Mouse (Mus musculus) frontal cortex, adult 2 months (tissue): ENCODE measurements around the gene Fam178b. TPM values are rescaled to one million over a fixed set of nuclear protein-coding genes. Genes with fewer than 3 reads are reported as not detected.
A peak's percentile ranks its signal among the peaks of the same experiment; 100 is the strongest.

Source experiments
- DNase-seq, 2 experiments: peaks; one replicate each; pipeline ENCODE4 v3.0.0; 2022; ENCODE audit warnings: low spot score in 1 of 2; ENCODE audit errors: extremely low spot score in 1 of 2
- polyA plus RNA-seq: library from polyadenylated mRNA; depleted of rRNA; stranded (reverse); fragments of >200 nt; gene quantifications from 2 replicates; pipeline ENCODE4 v1.2.3, GENCODE M21; 2012; rRNA removed

The Fam178b gene
- polyA plus RNA-seq, 1 experiment: 0.58 TPM

GRCm38 (mm10) chr1:36529274-36529673 is 153.7 kb downstream of the Fam178b start:
- no peak for DNase-seq

DNA sequence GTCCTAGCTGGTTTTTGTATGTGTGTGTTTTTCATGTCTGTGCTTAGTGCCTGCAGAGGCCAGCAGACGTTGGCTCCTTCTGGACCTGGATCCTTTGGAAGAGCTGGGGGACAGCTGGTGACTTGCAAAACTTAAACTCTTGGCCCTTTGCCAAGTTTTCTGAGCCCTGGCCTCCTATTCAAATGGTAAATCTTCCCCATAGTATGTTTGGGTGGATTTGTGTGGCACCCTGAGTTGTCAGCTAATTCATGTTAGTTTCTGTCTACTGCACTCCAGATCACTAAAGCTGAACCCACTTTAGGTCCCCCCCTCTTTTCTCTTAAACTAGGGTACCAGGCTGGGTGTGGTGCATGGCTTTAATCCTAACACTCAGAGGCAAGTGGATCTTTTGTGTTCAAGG is 154.6 kb downstream of the Fam178b start:
- peak in 1 of 2 experiments; percentile 19 for DNase-seq

GRCm38 (mm10) chr1:36526903-36527302 is 156.1 kb downstream of the Fam178b start:
- DNase-seq: no peak

GRCm38 (mm10) chr1:36525774-36526173 is 157.2 kb downstream of the Fam178b start:
- DNase-seq: no peak

DNA sequence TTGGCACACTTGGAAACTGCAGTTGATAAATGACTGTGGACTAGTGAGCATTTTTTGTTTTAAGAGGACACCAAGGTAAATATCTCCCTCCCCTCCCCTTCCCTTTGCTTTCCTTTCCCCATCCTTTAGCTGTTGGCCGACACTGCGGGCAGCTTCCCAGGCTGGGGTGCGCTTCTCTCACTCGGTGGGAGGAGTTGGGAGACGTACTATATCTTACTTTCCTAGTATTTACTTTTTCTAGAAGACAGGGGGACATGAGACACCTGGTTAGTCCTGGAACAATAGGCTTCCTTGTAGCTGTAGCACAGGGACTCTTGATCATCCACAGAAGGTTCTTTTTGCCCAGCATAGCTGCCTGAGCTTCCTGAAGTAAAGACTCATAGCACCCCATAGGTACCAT is 158.9 kb downstream of the Fam178b start:
- DNase-seq: no peak

GRCm38 (mm10) chr1:36523332-36524013 is 159.5 kb downstream of the Fam178b start:
- no peak for DNase-seq

DNA sequence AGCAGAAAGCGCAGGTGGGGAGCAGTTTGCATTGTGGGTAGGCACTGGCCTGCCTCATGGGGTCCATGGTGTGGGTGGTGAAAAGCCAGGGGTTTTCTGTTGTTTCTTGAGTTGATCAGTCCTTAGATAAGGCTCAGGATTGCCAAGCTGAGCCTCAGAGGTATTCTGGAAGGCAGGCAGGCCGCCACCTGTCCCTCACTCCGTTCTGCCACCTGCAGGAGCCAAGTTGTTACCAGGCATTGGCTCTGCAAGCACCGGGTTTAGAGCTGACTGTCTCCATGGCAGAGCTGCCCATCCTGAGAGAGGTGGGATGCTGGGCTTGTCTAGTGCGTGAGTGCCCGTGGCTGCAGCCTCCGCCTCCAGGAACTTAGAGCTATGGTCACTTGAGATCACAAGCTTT is 160.8 kb downstream of the Fam178b start:
- DNase-seq: no peak

- no peak for DNase-seq
These were observed 163.4 kb downstream of the Fam178b start for GRCm38 (mm10) chr1:36519626-36520025.

DNA sequence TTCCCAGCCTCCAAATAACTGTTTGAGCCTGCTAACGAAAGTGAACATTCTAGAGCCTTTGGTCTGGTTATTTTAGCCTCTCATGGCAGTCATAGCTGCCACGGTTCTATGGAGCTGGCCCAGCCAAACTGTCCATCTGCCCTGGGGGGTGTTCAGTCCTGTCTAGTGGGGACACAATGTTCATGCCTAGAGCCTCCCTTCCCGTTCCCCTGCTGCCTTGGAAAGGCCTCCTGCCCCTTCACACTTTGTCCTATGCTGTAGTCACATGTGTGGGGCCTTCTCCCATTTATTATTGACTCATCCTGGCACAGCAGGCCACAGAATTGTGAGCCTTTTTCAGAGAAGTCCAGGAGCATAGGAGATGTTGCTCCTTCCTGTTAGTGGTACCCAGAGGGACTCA is 164.7 kb downstream of the Fam178b start:
- DNase-seq: no peak

DNA sequence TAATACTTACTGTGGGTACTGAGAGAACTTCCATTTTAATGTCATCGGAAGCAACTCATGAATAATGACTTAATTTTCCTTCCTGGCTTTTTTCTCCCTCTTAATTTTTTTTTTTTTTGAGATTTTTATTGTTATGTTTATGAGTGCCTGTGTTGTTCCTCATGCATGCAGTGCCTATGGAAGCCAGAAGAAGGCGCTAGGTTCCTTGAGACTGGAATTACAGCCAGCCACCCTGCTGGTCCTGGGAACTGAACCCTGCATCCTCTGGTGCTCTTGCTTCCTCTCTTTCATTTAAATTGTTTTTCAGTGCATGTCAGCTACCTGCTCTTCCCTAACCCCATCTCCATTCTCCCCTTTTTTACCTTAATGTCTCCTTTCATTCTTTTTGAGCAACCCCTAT is 169.3 kb downstream of the Fam178b start:
- DNase-seq: no peak

DNA sequence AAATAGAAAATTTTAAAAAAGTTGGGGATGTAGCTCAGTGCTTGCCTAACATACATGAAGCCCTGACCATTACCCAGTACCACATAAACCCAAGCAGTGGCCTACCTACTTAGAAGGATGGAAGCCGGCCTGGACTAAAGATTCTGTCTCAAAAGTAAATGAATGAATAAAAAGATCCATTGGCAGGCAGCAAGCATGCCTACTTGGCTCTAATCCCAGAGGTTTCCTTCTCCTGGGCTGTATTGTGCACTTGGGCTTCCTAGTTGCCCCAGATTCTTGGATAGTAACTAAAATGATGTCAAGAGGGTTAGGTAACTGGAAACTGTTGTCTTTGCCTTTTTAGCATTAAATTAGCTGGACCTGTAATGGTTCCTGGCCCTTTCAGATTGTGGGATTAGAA is 169.7 kb downstream of the Fam178b start:
- DNase-seq: peak in 1 of 2 experiments; percentile 54

- DNase-seq: no peak
These were observed 170.1 kb downstream of the Fam178b start for GRCm38 (mm10) chr1:36512966-36513280.

Other genes starting within 250 kb of the Fam178b start
- gene Lman2l, start 237.9 kb downstream of the Fam178b start, polyA plus RNA-seq: 39.1 and 39.6 TPM in 2 replicates
- gene Cnnm4, start 211.6 kb downstream of the Fam178b start, polyA plus RNA-seq: 7.9 and 8.6 TPM in 2 replicates
- 26.6 and 27.1 TPM in 2 replicates for gene Cnnm3, start 171.3 kb downstream of the Fam178b start, polyA plus RNA-seq
- 9.5 and 11.5 TPM in 2 replicates for gene Ankrd23, start 146.3 kb downstream of the Fam178b start, polyA plus RNA-seq
- 0.04 TPM in 1 of 2 replicates, not detected in the other for gene Gm42417, start 143.8 kb downstream of the Fam178b start, polyA plus RNA-seq
- gene Ankrd39, start 135.7 kb downstream of the Fam178b start, polyA plus RNA-seq: 16.2 and 17.7 TPM in 2 replicates
- gene Sema4c, start 124.8 kb downstream of the Fam178b start, polyA plus RNA-seq: 12.3 and 12.7 TPM in 2 replicates
- gene Cox5b, start 8.3 kb upstream of the Fam178b start, polyA plus RNA-seq: 636 and 685 TPM in 2 replicates
- gene 4933424G06Rik, start 27.0 kb upstream of the Fam178b start, polyA plus RNA-seq: 0.10 and 0.46 TPM in 2 replicates
- gene Actr1b, start 31.2 kb upstream of the Fam178b start, polyA plus RNA-seq: 362 and 413 TPM in 2 replicates
- gene Zap70, start 78.6 kb upstream of the Fam178b start, polyA plus RNA-seq: 2.5 and 3.7 TPM in 2 replicates